In the genomic region with DNA sequence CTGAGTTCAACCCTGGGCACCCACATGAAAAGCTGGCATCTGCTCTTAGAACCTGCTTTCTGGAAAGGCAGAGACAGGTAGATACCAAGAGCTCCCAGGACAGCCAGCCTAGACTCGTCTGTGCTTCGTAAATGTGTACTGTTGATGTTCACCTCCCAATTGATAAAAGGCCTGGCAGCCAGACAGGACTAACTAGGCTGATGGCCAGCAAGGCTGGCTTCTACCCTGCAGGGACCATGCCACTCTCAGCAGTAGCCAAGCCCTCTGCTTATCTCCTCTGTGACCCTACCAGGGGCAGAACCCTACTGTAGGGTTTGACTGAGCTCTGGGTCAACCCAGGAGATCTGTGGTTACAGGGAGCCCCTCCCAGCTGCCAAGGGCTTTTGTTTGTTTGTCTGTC, we compare ENCODE assay signal across 18 mouse cellular contexts. TPM values are rescaled to one million over a fixed set of nuclear protein-coding genes. Genes with fewer than 3 reads are reported as not detected.
"Had no signal": no experiment of that assay in that cellular context is flagged by ENCODE, and none has a peak within 500 bp of the region (broad histone marks: within the 10 kb centered on the region; RNA-seq: fewer than 3 reads in every experiment).

No protein-coding gene starts in this region.

- H3K27me3 ChIP-seq: limb, embryonic 12.5 days had no signal

- H3K9me3 ChIP-seq: neural tube, embryonic 12.5 days had no signal

- H3K27ac ChIP-seq: kidney, postnatal 0 days; limb, embryonic 12.5 days; liver, embryonic 14.5 days; neural tube, embryonic 12.5 days had no signal

- H3K9ac ChIP-seq: limb, embryonic 12.5 days; liver, embryonic 14.5 days; neural tube, embryonic 12.5 days had no signal

- H3K36me3 ChIP-seq: limb, embryonic 12.5 days; neural tube, embryonic 12.5 days had no signal

- H3K4me1 ChIP-seq: neural tube, embryonic 12.5 days had no signal

- H3K4me2 ChIP-seq: limb, embryonic 12.5 days; neural tube, embryonic 12.5 days had no signal

- H3K4me3 ChIP-seq: limb, embryonic 12.5 days; neural tube, embryonic 12.5 days had no signal

- DNase-seq: kidney, postnatal 36 days; layer of hippocampus, adult 9-11 months; layer of hippocampus, postnatal 36 days; liver; lung, adult 18-20 months; midbrain, embryonic 14.5 days; right cerebral cortex, postnatal 4 days; spleen, adult 18-20 months; thymus, adult 18-20 months; thymus, postnatal 14 days had no signal

RNA-seq across cellular contexts. Expression of gene Sox1, which starts 45.5 kb away (rescaled TPM):
- total RNA-seq: monocyte, adult 5-6 weeks; neutrophil, adult 5-6 weeks had no signal
- polyA plus RNA-seq: kidney, postnatal 0 days; limb, embryonic 12.5 days; liver, embryonic 14.5 days; lung, embryonic 16.5 days; stomach, embryonic 14.5 days had no signal
